In the genomic region with DNA sequence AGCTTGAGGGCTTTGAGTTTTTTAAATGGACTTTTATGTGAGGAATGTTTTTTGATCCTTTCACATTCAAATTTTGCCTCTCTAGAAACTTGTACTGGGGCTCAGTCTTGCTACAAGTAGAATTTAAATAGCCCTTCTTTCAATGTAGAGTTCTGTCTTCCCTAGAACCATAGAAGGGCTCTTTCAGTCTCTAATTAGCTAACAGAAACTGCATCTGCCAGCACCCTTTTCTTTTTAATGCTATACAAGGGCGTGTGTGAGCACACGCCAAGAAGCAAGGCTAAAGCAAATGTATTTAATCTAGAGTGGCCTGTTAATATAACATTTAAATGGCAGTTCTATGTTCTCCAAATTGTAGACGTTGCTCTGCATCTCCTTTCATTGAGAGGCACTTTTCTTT, we compare ENCODE assay signal across 33 mouse cellular contexts.
DNase-seq lines count a peak whose midpoint lies in the region; ATAC-seq and TF ChIP-seq lines count a peak whose summit lies in the region.
"Had no signal": no experiment of that assay in that cellular context is flagged by ENCODE, and none has a peak within 500 bp of the region (broad histone marks: within the 10 kb centered on the region; RNA-seq: fewer than 3 reads in every experiment).

No protein-coding gene starts in this region.

- H3K9ac ChIP-seq in forebrain, embryonic 13.5 days = no peak overlapping the region
- H3K9ac ChIP-seq: embryonic facial prominence, embryonic 13.5 days; hindbrain, embryonic 13.5 days; liver, embryonic 12.5 days; liver, postnatal 0 days; midbrain, embryonic 12.5 days; neural tube, embryonic 15.5 days had no signal

- no peak for DNase-seq in layer of hippocampus, adult 2 months (ENCODE audit: low spot score in 2 of 2)
- no peak for DNase-seq in layer of hippocampus, postnatal 25 days (ENCODE audit: extremely low spot score in 1 of 2, low spot score in 1 of 2)
- DNase-seq in brain, embryonic 14.5 days (ENCODE audit: low read depth) = peak; percentile 84
- DNase-seq in testis, postnatal 10 days (ENCODE audit: low spot score) = no peak
- no peak for DNase-seq in kidney, postnatal 10 days
- no peak for DNase-seq in ovary, postnatal 36 days (ENCODE audit: low spot score)
- DNase-seq: adrenal gland, adult 2 months; adrenal gland, postnatal 36 days; cerebellum, adult 8-10 months; cerebellum, postnatal 36 days; embryo, embryonic 11 days; gastrocnemius, adult 2 months; gastrocnemius, postnatal 36 days; heart, adult 18-20 months; heart, postnatal 36 days; kidney, adult 9 months; kidney, postnatal 14 days; left cerebral cortex, postnatal 4 days; liver, postnatal 0 days; lung, postnatal 4 days; spleen, adult 18-20 months; thymus, adult 18-20 months; thymus, postnatal 25 days had no signal

- H3K36me3 ChIP-seq in forebrain, embryonic 13.5 days (ENCODE audit: poor library complexity, severe bottlenecking) = no peaks in the 10 kb centered on the region
- H3K36me3 ChIP-seq: embryonic facial prominence, embryonic 13.5 days; hindbrain, embryonic 13.5 days; liver, embryonic 12.5 days; midbrain, embryonic 12.5 days; neural tube, embryonic 15.5 days had no signal

- no peaks in the 10 kb centered on the region for H3K9me3 ChIP-seq in forebrain, embryonic 13.5 days (replicated peaks)
- H3K9me3 ChIP-seq: embryonic facial prominence, embryonic 13.5 days; hindbrain, embryonic 13.5 days; liver, embryonic 12.5 days; midbrain, embryonic 12.5 days; neural tube, embryonic 15.5 days had no signal

- H3K27ac ChIP-seq in layer of hippocampus, adult 2 months = peak overlapping the region; percentile 88
- no peak overlapping the region for H3K27ac ChIP-seq in forebrain, embryonic 13.5 days
- H3K27ac ChIP-seq: embryonic facial prominence, embryonic 13.5 days; gastrocnemius, adult 2 months; hindbrain, embryonic 13.5 days; liver, embryonic 12.5 days; midbrain, embryonic 12.5 days; neural tube, embryonic 15.5 days had no signal

- H3K4me2 ChIP-seq in forebrain, embryonic 13.5 days = no peak overlapping the region
- H3K4me2 ChIP-seq: embryonic facial prominence, embryonic 13.5 days; heart, embryonic 11.5 days; hindbrain, embryonic 13.5 days; liver, embryonic 12.5 days; midbrain, embryonic 12.5 days; neural tube, embryonic 15.5 days had no signal

- peak; percentile 89 for ATAC-seq in forebrain, embryonic 13.5 days
- ATAC-seq: activated CD4-positive, CD25-positive, alpha-beta regulatory T cell, adult 4 months; intestine, postnatal 0 days; liver, embryonic 12.5 days; liver, postnatal 0 days had no signal

- no peaks in the 10 kb centered on the region for H3K27me3 ChIP-seq in forebrain, embryonic 13.5 days
- H3K27me3 ChIP-seq: embryonic facial prominence, embryonic 13.5 days; hindbrain, embryonic 13.5 days; liver, embryonic 12.5 days; megakaryocyte, embryonic 14.5 days; neural tube, embryonic 15.5 days had no signal

- H3K4me1 ChIP-seq in forebrain, embryonic 13.5 days = no peaks in the 10 kb centered on the region
- H3K4me1 ChIP-seq: embryonic facial prominence, embryonic 13.5 days; hindbrain, embryonic 13.5 days; liver, embryonic 12.5 days; megakaryocyte, embryonic 14.5 days; midbrain, embryonic 12.5 days; neural tube, embryonic 15.5 days had no signal

- H3K4me3 ChIP-seq in layer of hippocampus, adult 2 months = no peak overlapping the region
- H3K4me3 ChIP-seq in forebrain, embryonic 13.5 days = no peak overlapping the region
- H3K4me3 ChIP-seq: embryonic facial prominence, embryonic 13.5 days; gastrocnemius, adult 2 months; hindbrain, embryonic 13.5 days; liver, embryonic 12.5 days; megakaryocyte, embryonic 14.5 days; midbrain, embryonic 12.5 days; neural tube, embryonic 15.5 days had no signal

- TF ChIP-seq POLR2A in brain, embryonic 14.5 days (IDR thresholded peaks at IDR 0.05; ENCODE audit: borderline replicate concordance, extremely low read depth, insufficient read depth, insufficient read length, poor library complexity, severe bottlenecking) = no peak

- TF ChIP-seq CTCF in layer of hippocampus, adult 2 months (conservative IDR thresholded peaks at IDR 0.05) = no peak
- TF ChIP-seq CTCF in brain, embryonic 14.5 days (IDR thresholded peaks at IDR 0.05; ENCODE audit: borderline replicate concordance, extremely low read depth, insufficient read depth, insufficient read length) = no peak

- WGBS in forebrain, embryonic 13.5 days = 22% methylated on average over 3 of the region's 3 CpGs
